Mouse (Mus musculus) CH12.LX (cell line): Measurements from ENCODE around the gene Cdk5rap3.

ENCODE experiments used
- KAT2A ChIP-seq: IDR thresholded peaks from 2 replicates; pipeline ENCODE4 v1.6.1; 2012; ENCODE audit warnings: low read length, improper control_type of control experiment, inconsistent platforms; ENCODE audit not compliant: insufficient replicate concordance
- RAD21 ChIP-seq: IDR thresholded peaks from 2 replicates; pipeline ENCODE4 v1.6.1; 2011; ENCODE audit warnings: low read depth, mild to moderate bottlenecking, low read length, improper control_type of control experiment, moderate library complexity

DNA sequence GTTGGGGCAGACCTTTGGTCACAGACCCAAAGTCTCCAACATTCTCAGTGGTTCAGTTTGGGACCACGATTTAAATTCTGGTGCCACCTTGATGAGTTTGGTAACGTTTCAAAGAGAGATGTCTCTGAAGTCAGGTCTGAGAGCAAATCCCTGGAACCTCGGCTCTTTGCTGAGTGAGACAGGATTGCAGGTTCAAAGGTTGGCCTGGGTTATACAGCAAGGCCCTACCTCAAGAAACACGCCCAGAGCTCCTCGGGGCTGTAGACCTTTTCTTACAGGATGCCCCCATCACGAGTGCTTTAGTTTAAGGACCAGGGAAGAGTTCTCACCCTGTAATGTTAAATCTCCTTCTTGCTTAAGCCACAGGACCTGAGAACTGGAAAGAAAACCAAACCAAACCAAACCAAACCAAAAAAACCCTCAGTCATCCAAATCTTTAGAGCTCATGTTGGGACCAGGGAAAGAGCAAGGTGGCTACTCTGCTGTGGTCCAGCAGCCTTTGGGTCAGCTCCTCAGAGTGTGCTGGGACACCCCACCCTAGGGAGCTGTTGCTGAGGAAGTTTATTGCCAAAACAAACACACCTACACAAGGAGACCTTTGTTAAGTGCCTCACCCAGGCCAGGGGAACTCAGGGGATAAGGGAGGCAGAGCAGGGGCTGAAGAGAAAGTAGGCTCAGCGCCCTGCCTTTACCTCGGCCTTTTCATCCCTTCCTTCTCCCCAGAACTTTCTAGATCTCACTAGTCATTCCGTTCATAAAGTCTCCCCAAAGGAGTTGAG, 19.8 kb upstream of the Cdk5rap3 start:
- no peak for TF ChIP-seq KAT2A
- no peak for TF ChIP-seq RAD21
